Comparison of ENCODE assay signal across 14 mouse cellular contexts in the genomic region with DNA sequence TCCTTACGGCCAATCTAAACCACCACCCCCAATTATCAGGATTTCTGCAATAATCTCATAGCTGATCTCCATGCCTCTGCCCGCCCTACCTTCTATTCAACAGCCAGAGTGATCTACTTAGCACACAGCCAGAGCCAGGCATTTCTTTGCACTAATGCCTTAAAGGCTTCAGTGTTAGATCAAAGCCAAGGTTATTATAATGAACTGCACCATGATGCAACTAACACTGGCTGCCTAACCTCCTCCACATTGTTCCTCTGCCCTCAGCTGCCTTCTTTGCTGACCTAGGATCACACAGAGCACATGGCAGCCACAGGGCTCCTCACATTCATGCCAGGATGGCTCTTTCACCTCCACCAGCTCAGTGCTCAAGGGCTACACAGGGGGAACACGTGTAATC.
"Had no signal": no experiment of that assay in that cellular context is flagged by ENCODE, and none has a peak within 500 bp of the region (broad histone marks: within the 10 kb centered on the region; RNA-seq: fewer than 3 reads in every experiment).

No protein-coding gene starts in this region.

- ATAC-seq: intestine, embryonic 16.5 days had no signal

- H3K9me3 ChIP-seq: kidney, embryonic 15.5 days; limb, embryonic 13.5 days; neural tube, embryonic 15.5 days had no signal

- H3K27me3 ChIP-seq: kidney, embryonic 15.5 days; limb, embryonic 13.5 days; neural tube, embryonic 15.5 days had no signal

- H3K9ac ChIP-seq: kidney, embryonic 15.5 days; limb, embryonic 13.5 days; liver, embryonic 14.5 days; neural tube, embryonic 15.5 days had no signal

- H3K4me3 ChIP-seq: kidney, embryonic 15.5 days; limb, embryonic 13.5 days; myocyte; neural tube, embryonic 15.5 days had no signal

- DNase-seq: kidney, adult 2 months; kidney, postnatal 14 days; left cerebral cortex, postnatal 4 days; lung, adult 18-20 months; right cerebral cortex, postnatal 4 days; spleen, adult 18-20 months; thymus, adult 2 months; thymus, postnatal 25 days had no signal

- H3K4me2 ChIP-seq: kidney, embryonic 15.5 days; limb, embryonic 13.5 days; neural tube, embryonic 15.5 days had no signal

- H3K27ac ChIP-seq: kidney, embryonic 15.5 days; limb, embryonic 13.5 days; liver, embryonic 14.5 days; neural tube, embryonic 15.5 days had no signal

- H3K4me1 ChIP-seq: kidney, embryonic 15.5 days; limb, embryonic 13.5 days had no signal
